Mouse (Mus musculus) kidney, postnatal 10 days (tissue): ENCODE measurements around the gene Denr.

Source experiments
- DNase-seq: peaks from one replicate; pipeline ENCODE4 v3.0.0; 2021; ENCODE audit warnings: mixed read lengths

The Denr gene

GRCm38 (mm10) chr5:123907631-123907977 is 629 bp downstream of the Denr start:
- no peak for DNase-seq

GRCm38 (mm10) chr5:123914852-123915251 is 7.9 kb downstream of the Denr start:
- no peak for DNase-seq

- no peak for DNase-seq
These were observed 15.1 kb downstream of the Denr start for GRCm38 (mm10) chr5:123922112-123922511.

- no peak for DNase-seq
These were observed 20.1 kb downstream of the Denr start, which contains the start of gene Gm43518 for GRCm38 (mm10) chr5:123927118-123927517. TSS of gene Gm43518 (plus strand) at chr5:123927418.

- peak; percentile 97 for DNase-seq
These were observed 23.6 kb downstream of the Denr start, which contains the start of gene Ccdc62 for GRCm38 (mm10) chr5:123930508-123930989. TSS of gene Ccdc62 (plus strand) at chr5:123930679.

GRCm38 (mm10) chr5:123931131-123931530 is 24.2 kb downstream of the Denr start:
- DNase-seq, result no peak

GRCm38 (mm10) chr5:123932927-123933326 is 26.0 kb downstream of the Denr start:
- DNase-seq, result no peak

- DNase-seq, result no peak
These were observed 26.6 kb downstream of the Denr start for GRCm38 (mm10) chr5:123933556-123933955.

- peak; percentile 37 for DNase-seq
These were observed 27.1 kb downstream of the Denr start for GRCm38 (mm10) chr5:123933957-123934591.

GRCm38 (mm10) chr5:123935931-123936330 is 29.0 kb downstream of the Denr start:
- DNase-seq, result no peak

GRCm38 (mm10) chr5:123938479-123938878 is 31.5 kb downstream of the Denr start:
- DNase-seq, result no peak

- DNase-seq, result peak; percentile 41
These were observed 39.6 kb downstream of the Denr start for GRCm38 (mm10) chr5:123946546-123946945.

GRCm38 (mm10) chr5:123947041-123947761 is 40.2 kb downstream of the Denr start:
- peak; percentile 24 for DNase-seq

- no peak for DNase-seq
These were observed 45.5 kb downstream of the Denr start for GRCm38 (mm10) chr5:123952365-123953045.

GRCm38 (mm10) chr5:123957213-123957612 is 50.2 kb downstream of the Denr start:
- DNase-seq, result no peak

GRCm38 (mm10) chr5:123959018-123959417 is 52.0 kb downstream of the Denr start:
- no peak for DNase-seq

GRCm38 (mm10) chr5:123960129-123960528 is 53.2 kb downstream of the Denr start:
- no peak for DNase-seq

GRCm38 (mm10) chr5:123961046-123961445 is 54.1 kb downstream of the Denr start:
- DNase-seq, result no peak

GRCm38 (mm10) chr5:123964208-123964607 is 57.2 kb downstream of the Denr start:
- no peak for DNase-seq

- no peak for DNase-seq
These were observed 59.8 kb downstream of the Denr start for GRCm38 (mm10) chr5:123966759-123967158.

- DNase-seq, result no peak
These were observed 61.5 kb downstream of the Denr start for GRCm38 (mm10) chr5:123968468-123968867.

GRCm38 (mm10) chr5:123969216-123969615 is 62.2 kb downstream of the Denr start:
- DNase-seq, result peak; percentile 61

- no peak for DNase-seq
These were observed 63.6 kb downstream of the Denr start for GRCm38 (mm10) chr5:123970576-123970975.

- no peak for DNase-seq
These were observed 65.5 kb downstream of the Denr start for GRCm38 (mm10) chr5:123972453-123972852.
